Mouse (Mus musculus): ENCODE measurements around the gene Scube3. TPM values are rescaled to one million over a fixed set of nuclear protein-coding genes. Genes with fewer than 3 reads are reported as not detected.

The Scube3 gene
- polyA plus RNA-seq, 1 experiment from 2014 or later, result 5.8 TPM

GRCm38 (mm10) chr17:28177540-28178046 is 35.7 kb downstream of the Scube3 start:
- peak; percentile 25 for ATAC-seq
- H3K4me1 ChIP-seq (ENCODE audit: control insufficient read depth, insufficient read depth, low read length), result peaks cover 29% of the 10 kb centered on the region
- WGBS, result 7% methylated on average over 19 of the region's 22 CpGs

GRCm38 (mm10) chr17:28180331-28180730 is 38.4 kb downstream of the Scube3 start:
- WGBS, result 33% methylated on average over 4 of the region's 4 CpGs
- Histone ChIP-seq H3K4me1 (ENCODE audit: control insufficient read depth, insufficient read depth, low read length) (peaks cover 29% of the 10 kb centered on the region), H3K4me2 (ENCODE audit: low read length) (no peak overlapping the region), H3K9ac (ENCODE audit: low read depth, low read length) (no peak overlapping the region), H3K9me3 (replicated peaks; ENCODE audit: control insufficient read depth, low read length, poor library complexity, severe bottlenecking) (no peaks in the 10 kb centered on the region), H3K4me3 (ENCODE audit: low read depth, low read length) (no peak overlapping the region), H3K27me3 (ENCODE audit: control insufficient read depth, insufficient read depth, low read depth, low read length) (no peaks in the 10 kb centered on the region), H3K36me3 (ENCODE audit: control insufficient read depth, insufficient read depth, low read length) (no peaks in the 10 kb centered on the region), H3K27ac (ENCODE audit: low read length) (no peak overlapping the region)
- ATAC-seq, result no peak

More at GRCm38 (mm10) chr17:28177540-28178046, 35.7 kb downstream of the Scube3 start:
- Histone ChIP-seq H3K9me3 (replicated peaks; ENCODE audit: control insufficient read depth, low read length, poor library complexity, severe bottlenecking) (no peaks in the 10 kb centered on the region), H3K27ac (ENCODE audit: low read length) (peak overlapping the region; percentile 92), H3K4me3 (ENCODE audit: low read depth, low read length) (peak overlapping the region; percentile 84), H3K27me3 (ENCODE audit: control insufficient read depth, insufficient read depth, low read depth, low read length) (no peaks in the 10 kb centered on the region), H3K9ac (ENCODE audit: low read depth, low read length) (peak overlapping the region; percentile 97), H3K36me3 (ENCODE audit: control insufficient read depth, insufficient read depth, low read length) (no peaks in the 10 kb centered on the region), H3K4me2 (ENCODE audit: low read length) (peak overlapping the region; percentile 81)

- no peak overlapping the region for H3K27ac ChIP-seq (ENCODE audit: low read length)
- 85% methylated on average over 15 of the region's 15 CpGs for WGBS
- peaks cover 24% of the 10 kb centered on the region for H3K4me1 ChIP-seq (ENCODE audit: control insufficient read depth, insufficient read depth, low read length)
- H3K9ac ChIP-seq (ENCODE audit: low read depth, low read length), result 0 out of 2 replicates have a peak overlapping the region, but pooled peaks have one; percentile 7
- H3K4me2 ChIP-seq (ENCODE audit: low read length), result no peak overlapping the region
- no peaks in the 10 kb centered on the region for H3K36me3 ChIP-seq (ENCODE audit: control insufficient read depth, insufficient read depth, low read length)
- ATAC-seq, result no peak
- H3K4me3 ChIP-seq (ENCODE audit: low read depth, low read length), result no peak overlapping the region
- H3K27me3 ChIP-seq (ENCODE audit: control insufficient read depth, insufficient read depth, low read depth, low read length), result no peaks in the 10 kb centered on the region
- H3K9me3 ChIP-seq (replicated peaks; ENCODE audit: control insufficient read depth, low read length, poor library complexity, severe bottlenecking), result no peaks in the 10 kb centered on the region
Measured at GRCm38 (mm10) chr17:28180783-28181544, 39.0 kb downstream of the Scube3 start.

GRCm38 (mm10) chr17:28184971-28185638 is 43.2 kb downstream of the Scube3 start:
- Histone ChIP-seq H3K27ac (ENCODE audit: low read length) (no peak overlapping the region), H3K36me3 (ENCODE audit: control insufficient read depth, insufficient read depth, low read length) (peaks cover 3% of the 10 kb centered on the region), H3K27me3 (ENCODE audit: control insufficient read depth, insufficient read depth, low read depth, low read length) (no peaks in the 10 kb centered on the region), H3K4me3 (ENCODE audit: low read depth, low read length) (no peak overlapping the region), H3K4me1 (ENCODE audit: control insufficient read depth, insufficient read depth, low read length) (peaks cover 6% of the 10 kb centered on the region; the same call in 1 of the 2 replicates), H3K9ac (ENCODE audit: low read depth, low read length) (no peak overlapping the region), H3K4me2 (ENCODE audit: low read length) (no peak overlapping the region), H3K9me3 (replicated peaks; ENCODE audit: control insufficient read depth, low read length, poor library complexity, severe bottlenecking) (no peaks in the 10 kb centered on the region)
- no peak for ATAC-seq
- WGBS, result 85% methylated on average over 7 of the region's 7 CpGs

GRCm38 (mm10) chr17:28188313-28188712 is 46.4 kb downstream of the Scube3 start:
- peaks cover 16% of the 10 kb centered on the region for H3K36me3 ChIP-seq (ENCODE audit: control insufficient read depth, insufficient read depth, low read length)

GRCm38 (mm10) chr17:28192754-28193153 is 50.8 kb downstream of the Scube3 start:
- no peak for ATAC-seq
- Histone ChIP-seq H3K4me1 (ENCODE audit: control insufficient read depth, insufficient read depth, low read length) (no peaks in the 10 kb centered on the region), H3K27me3 (ENCODE audit: control insufficient read depth, insufficient read depth, low read depth, low read length) (no peaks in the 10 kb centered on the region), H3K9me3 (replicated peaks; ENCODE audit: control insufficient read depth, low read length, poor library complexity, severe bottlenecking) (no peaks in the 10 kb centered on the region), H3K4me2 (ENCODE audit: low read length) (no peak overlapping the region), H3K9ac (ENCODE audit: low read depth, low read length) (no peak overlapping the region), H3K4me3 (ENCODE audit: low read depth, low read length) (no peak overlapping the region), H3K36me3 (ENCODE audit: control insufficient read depth, insufficient read depth, low read length) (peaks cover 30% of the 10 kb centered on the region), H3K27ac (ENCODE audit: low read length) (no peak overlapping the region)
- WGBS, result 72% methylated on average over 1 of the region's 1 CpGs

More at GRCm38 (mm10) chr17:28188313-28188712, 46.4 kb downstream of the Scube3 start:
- no peaks in the 10 kb centered on the region for H3K4me1 ChIP-seq (ENCODE audit: control insufficient read depth, insufficient read depth, low read length)
- no peaks in the 10 kb centered on the region for H3K27me3 ChIP-seq (ENCODE audit: control insufficient read depth, insufficient read depth, low read depth, low read length)
- ATAC-seq, result no peak
- no peak overlapping the region for H3K4me2 ChIP-seq (ENCODE audit: low read length)
- H3K4me3 ChIP-seq (ENCODE audit: low read depth, low read length), result no peak overlapping the region
- H3K27ac ChIP-seq (ENCODE audit: low read length), result no peak overlapping the region
- H3K9ac ChIP-seq (ENCODE audit: low read depth, low read length), result no peak overlapping the region
- WGBS, result 91% methylated on average over 5 of the region's 5 CpGs
- H3K9me3 ChIP-seq (replicated peaks; ENCODE audit: control insufficient read depth, low read length, poor library complexity, severe bottlenecking), result no peaks in the 10 kb centered on the region

- Histone ChIP-seq H3K4me3 (ENCODE audit: low read depth, low read length) (no peak overlapping the region), H3K9me3 (replicated peaks; ENCODE audit: control insufficient read depth, low read length, poor library complexity, severe bottlenecking) (no peaks in the 10 kb centered on the region), H3K4me2 (ENCODE audit: low read length) (no peak overlapping the region), H3K36me3 (ENCODE audit: control insufficient read depth, insufficient read depth, low read length) (peaks cover 36% of the 10 kb centered on the region), H3K27me3 (ENCODE audit: control insufficient read depth, insufficient read depth, low read depth, low read length) (no peaks in the 10 kb centered on the region), H3K4me1 (ENCODE audit: control insufficient read depth, insufficient read depth, low read length) (no peaks in the 10 kb centered on the region), H3K9ac (ENCODE audit: low read depth, low read length) (no peak overlapping the region), H3K27ac (ENCODE audit: low read length) (no peak overlapping the region)
- WGBS, result 87% methylated on average over 3 of the region's 3 CpGs
- no peak for ATAC-seq
Measured at GRCm38 (mm10) chr17:28193559-28193958, 51.6 kb downstream of the Scube3 start.

- Histone ChIP-seq H3K4me3 (ENCODE audit: low read depth, low read length) (no peak overlapping the region), H3K9ac (ENCODE audit: low read depth, low read length) (no peak overlapping the region), H3K9me3 (replicated peaks; ENCODE audit: control insufficient read depth, low read length, poor library complexity, severe bottlenecking) (no peaks in the 10 kb centered on the region), H3K27me3 (ENCODE audit: control insufficient read depth, insufficient read depth, low read depth, low read length) (no peaks in the 10 kb centered on the region), H3K4me1 (ENCODE audit: control insufficient read depth, insufficient read depth, low read length) (no peaks in the 10 kb centered on the region), H3K36me3 (ENCODE audit: control insufficient read depth, insufficient read depth, low read length) (peaks cover 38% of the 10 kb centered on the region), H3K4me2 (ENCODE audit: low read length) (no peak overlapping the region), H3K27ac (ENCODE audit: low read length) (no peak overlapping the region)
- no peak for ATAC-seq
- WGBS, result 96% methylated on average over 10 of the region's 10 CpGs
Measured at GRCm38 (mm10) chr17:28195033-28195432, 53.1 kb downstream of the Scube3 start.

- no peak overlapping the region for H3K4me3 ChIP-seq (ENCODE audit: low read depth, low read length)
- H3K27ac ChIP-seq (ENCODE audit: low read length), result no peak overlapping the region
- 75% methylated on average over 18 of the region's 18 CpGs for WGBS
- no peaks in the 10 kb centered on the region for H3K4me1 ChIP-seq (ENCODE audit: control insufficient read depth, insufficient read depth, low read length)
- H3K36me3 ChIP-seq (ENCODE audit: control insufficient read depth, insufficient read depth, low read length), result peaks cover 40% of the 10 kb centered on the region
- H3K9ac ChIP-seq (ENCODE audit: low read depth, low read length), result no peak overlapping the region
- H3K9me3 ChIP-seq (replicated peaks; ENCODE audit: control insufficient read depth, low read length, poor library complexity, severe bottlenecking), result no peaks in the 10 kb centered on the region
- no peak for ATAC-seq
- no peaks in the 10 kb centered on the region for H3K27me3 ChIP-seq (ENCODE audit: control insufficient read depth, insufficient read depth, low read depth, low read length)
- no peak overlapping the region for H3K4me2 ChIP-seq (ENCODE audit: low read length)
Measured at GRCm38 (mm10) chr17:28197646-28198045, 55.7 kb downstream of the Scube3 start.
